Mouse (Mus musculus): ENCODE data around the gene Akap5. TPM values are rescaled to one million over a fixed set of nuclear protein-coding genes. Genes with fewer than 3 reads are reported as not detected.

Akap5 gene
- polyA plus RNA-seq, 1 experiment from 2014 or later, result 4.1 TPM

DNA sequence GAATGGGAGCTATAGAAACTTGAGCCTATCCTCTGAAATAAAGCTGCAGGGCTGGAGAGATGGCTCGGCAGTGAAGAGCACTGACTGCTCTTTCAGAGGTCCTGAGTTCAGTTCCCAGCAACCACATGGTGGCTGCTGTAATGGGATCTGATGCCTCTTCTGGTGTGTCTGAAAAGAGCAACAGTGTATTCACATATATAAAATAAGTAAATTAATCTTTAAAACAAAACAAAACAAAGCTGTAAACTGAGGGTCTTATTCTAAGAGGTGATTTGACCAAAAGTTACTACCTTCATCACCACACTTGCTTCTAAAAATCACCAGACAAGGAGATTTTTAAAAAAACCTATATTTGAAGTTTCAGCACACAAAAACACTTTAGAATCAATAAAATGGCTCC, 36.2 kb downstream of the Akap5 start:
- Histone ChIP-seq H3K9ac (no peak overlapping the region), H3K4me3 (replicated peaks) (no peak overlapping the region), H3K4me1 (peaks cover 4% of the 10 kb centered on the region; the same call in 1 of the 2 replicates), H3K27ac (no peak overlapping the region), H3K4me2 (no peak overlapping the region), H3K36me3 (no peaks in the 10 kb centered on the region), H3K27me3 (replicated peaks) (no peaks in the 10 kb centered on the region), H3K9me3 (no peaks in the 10 kb centered on the region)
- ATAC-seq (ENCODE audit: insufficient read depth, low FRiP score, low read depth), result no peak
- WGBS, result 70% methylated on average over 1 of the region's 1 CpGs

DNA sequence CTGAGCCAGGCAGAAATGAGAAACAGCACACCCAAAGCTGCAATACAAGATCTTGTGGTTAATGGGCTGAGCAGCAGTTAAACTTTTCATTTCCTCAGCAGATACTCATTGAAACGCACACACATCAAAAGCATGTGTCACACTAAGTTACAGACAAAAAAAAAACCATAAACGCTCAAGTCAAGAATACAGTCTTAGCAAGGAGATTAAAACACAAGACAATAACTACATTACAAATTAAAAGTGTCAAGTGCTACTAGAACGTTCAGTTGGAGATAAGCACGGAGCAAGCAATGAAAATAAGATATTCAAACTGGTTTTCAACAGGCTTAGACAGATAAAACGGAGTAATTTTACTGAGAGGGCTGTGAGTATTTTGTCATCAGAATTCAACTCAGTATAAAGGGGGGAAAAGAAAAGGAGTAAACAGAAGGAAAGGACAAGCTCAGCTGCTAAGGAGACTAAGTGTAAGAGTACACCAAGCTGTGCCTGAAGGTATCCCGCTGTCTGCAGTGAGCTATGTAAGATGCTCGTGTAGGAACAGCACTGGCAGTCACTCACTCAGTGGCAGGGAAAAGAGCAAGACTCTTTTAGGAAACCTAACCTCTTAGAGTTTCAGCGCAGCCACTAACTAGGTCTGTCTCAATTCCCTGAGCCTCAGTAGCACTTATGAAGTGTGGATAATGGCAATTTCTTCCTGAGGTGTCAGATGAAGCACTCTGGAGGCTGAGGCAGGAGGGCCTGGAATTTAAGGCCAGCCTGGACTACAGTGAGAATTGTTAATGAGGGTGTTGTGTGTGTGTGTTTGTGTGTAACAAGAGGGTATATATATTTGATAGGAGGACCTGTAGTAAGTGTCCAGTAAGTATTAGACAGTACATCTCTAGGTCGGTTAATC, 37.0 kb downstream of the Akap5 start:
- 61% methylated on average over 9 of the region's 9 CpGs for WGBS
- ATAC-seq (ENCODE audit: insufficient read depth, low FRiP score, low read depth), result no peak
- Histone ChIP-seq H3K9me3 (no peaks in the 10 kb centered on the region), H3K9ac (no peak overlapping the region), H3K27me3 (replicated peaks) (no peaks in the 10 kb centered on the region), H3K4me3 (replicated peaks) (no peak overlapping the region), H3K4me1 (peaks cover 4% of the 10 kb centered on the region; the same call in 1 of the 2 replicates), H3K36me3 (no peaks in the 10 kb centered on the region), H3K4me2 (no peak overlapping the region), H3K27ac (no peak overlapping the region)

DNA sequence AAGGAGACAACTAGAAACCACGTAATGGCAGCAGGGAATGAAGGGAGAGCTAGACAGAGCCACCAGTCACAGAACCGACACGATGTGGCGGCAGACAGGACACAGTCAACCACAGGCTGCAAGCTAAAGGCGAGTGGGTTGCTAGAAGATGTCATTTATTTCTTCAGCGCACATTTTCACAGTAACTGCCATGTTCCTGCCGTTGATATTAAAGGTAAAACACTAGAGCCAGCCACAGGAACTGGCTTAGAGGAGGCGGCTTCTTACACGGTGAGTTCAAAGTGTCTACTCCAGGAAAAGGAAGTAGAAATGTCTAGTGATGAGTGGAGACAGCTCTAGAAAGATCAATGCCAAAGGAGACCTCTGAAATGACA, 37.6 kb downstream of the Akap5 start:
- Histone ChIP-seq H3K36me3 (no peaks in the 10 kb centered on the region), H3K9me3 (no peaks in the 10 kb centered on the region), H3K27me3 (replicated peaks) (no peaks in the 10 kb centered on the region), H3K4me2 (no peak overlapping the region), H3K4me1 (peaks cover 6% of the 10 kb centered on the region), H3K27ac (no peak overlapping the region), H3K9ac (no peak overlapping the region), H3K4me3 (replicated peaks) (no peak overlapping the region)
- WGBS, result 78% methylated on average over 9 of the region's 9 CpGs
- no peak for ATAC-seq (ENCODE audit: insufficient read depth, low FRiP score, low read depth)

DNA sequence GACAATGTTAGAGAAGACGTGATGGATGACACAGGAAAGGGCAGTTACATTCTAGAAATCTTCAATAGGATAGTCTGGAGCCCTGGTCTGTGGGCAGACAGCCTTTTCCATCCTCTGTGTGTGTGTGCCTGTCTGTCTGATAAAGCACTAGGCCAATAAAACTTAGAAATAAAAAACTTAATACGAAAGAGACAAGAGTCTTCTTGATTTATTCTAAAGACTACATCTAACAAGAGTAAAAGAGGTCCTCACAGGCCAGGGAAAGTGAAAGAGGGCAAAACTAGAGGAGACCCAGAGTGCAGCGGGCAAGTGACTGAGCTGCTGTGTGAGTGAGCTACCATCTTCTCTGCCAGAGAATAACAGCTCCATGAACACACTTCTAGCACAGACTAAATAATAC, 41.6 kb downstream of the Akap5 start:
- no peaks in the 10 kb centered on the region for H3K9me3 ChIP-seq
- no peaks in the 10 kb centered on the region for H3K36me3 ChIP-seq
- ATAC-seq (ENCODE audit: insufficient read depth, low FRiP score, low read depth), result no peak
- peaks cover 21% of the 10 kb centered on the region for H3K4me1 ChIP-seq
- H3K4me2 ChIP-seq, result no peak overlapping the region
- WGBS, result 73% methylated on average over 3 of the region's 3 CpGs
- H3K27ac ChIP-seq, result no peak overlapping the region
- no peaks in the 10 kb centered on the region for H3K27me3 ChIP-seq (replicated peaks)
- no peak overlapping the region for H3K4me3 ChIP-seq (replicated peaks)
- H3K9ac ChIP-seq, result no peak overlapping the region

DNA sequence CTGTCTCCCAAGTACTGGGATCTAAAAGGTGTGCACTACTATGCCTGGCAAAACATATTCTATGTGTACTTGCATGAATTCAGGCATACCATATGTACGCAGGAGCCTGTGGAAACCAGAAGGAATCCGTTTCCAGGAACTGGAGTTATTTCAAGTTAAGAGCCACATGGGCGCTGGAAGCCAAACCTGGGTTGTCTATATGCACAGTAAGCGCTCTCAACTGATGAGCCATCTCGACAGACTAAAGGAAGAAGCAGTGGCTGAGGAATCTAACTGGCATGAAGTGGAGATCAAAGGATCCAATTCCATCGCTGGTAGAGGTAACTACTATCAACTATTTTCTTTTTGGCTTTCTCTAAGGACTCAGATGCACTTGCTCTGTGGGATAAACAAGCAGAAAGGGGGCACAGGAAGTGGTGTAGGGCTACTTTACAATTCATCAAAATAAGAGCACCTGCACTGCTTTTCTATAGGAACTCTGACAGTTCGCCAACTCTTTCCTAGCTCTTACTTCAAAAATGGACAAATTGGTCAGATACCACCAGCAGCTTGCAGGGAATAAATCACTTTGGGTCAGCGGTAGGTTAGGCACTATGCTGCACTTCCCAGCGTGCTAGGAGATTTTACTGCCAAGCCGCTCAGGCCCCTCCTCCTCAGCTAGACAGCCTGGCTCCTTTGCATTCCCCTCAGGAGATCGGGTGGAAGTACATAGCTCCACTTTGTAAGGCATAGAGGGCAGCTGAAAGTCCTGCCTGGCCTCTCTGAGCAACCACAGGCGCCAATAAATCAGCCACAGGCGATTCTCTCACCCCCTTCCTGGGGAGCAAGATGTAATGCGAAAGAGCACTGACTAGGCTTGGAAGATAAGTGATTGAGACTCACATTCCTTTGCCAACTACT, 42.7 kb downstream of the Akap5 start:
- no peak overlapping the region for H3K9ac ChIP-seq
- ATAC-seq (ENCODE audit: insufficient read depth, low FRiP score, low read depth), result no peak
- H3K4me3 ChIP-seq (replicated peaks), result peak overlapping the region; percentile 87
- H3K27ac ChIP-seq, result no peak overlapping the region
- H3K4me1 ChIP-seq, result peaks cover 27% of the 10 kb centered on the region
- no peaks in the 10 kb centered on the region for H3K9me3 ChIP-seq
- no peaks in the 10 kb centered on the region for H3K36me3 ChIP-seq
- WGBS, result 21% methylated on average over 14 of the region's 14 CpGs
- no peaks in the 10 kb centered on the region for H3K27me3 ChIP-seq (replicated peaks)
- H3K4me2 ChIP-seq, result peak overlapping the region; percentile 85

DNA sequence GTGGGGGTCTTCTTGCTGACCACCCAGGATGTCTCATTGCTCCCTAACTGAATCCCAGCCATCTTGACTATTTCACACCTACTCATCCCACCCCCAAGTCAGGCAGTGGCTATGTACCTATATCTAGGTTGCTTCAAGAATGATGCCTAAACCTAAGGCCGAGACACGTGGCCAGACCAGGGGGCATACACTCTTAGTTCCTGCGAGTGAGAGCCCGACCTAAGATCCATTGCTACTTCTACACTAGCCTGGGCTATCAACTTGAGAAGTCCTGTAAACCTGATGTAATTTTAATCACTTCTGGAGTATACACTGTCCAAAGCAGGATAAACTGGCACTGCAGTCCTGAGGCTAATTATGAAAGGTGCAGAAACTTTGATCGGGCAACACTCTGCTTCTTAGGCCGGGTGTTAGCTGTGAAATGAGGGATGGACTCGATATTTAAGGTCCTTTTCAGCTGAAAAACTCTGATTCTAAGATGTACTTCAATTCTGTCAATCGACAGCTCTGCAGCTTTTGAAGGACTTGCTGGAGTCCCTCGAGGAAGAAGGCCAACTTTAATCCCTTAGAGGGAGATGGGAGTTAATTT, 43.6 kb downstream of the Akap5 start:
- Histone ChIP-seq H3K9ac (peak overlapping the region; percentile 99; the same call in 1 of the 2 replicates), H3K4me3 (replicated peaks) (peak overlapping the region; percentile 87), H3K4me2 (peak overlapping the region; percentile 85), H3K27ac (peak overlapping the region; percentile 100), H3K4me1 (peaks cover 35% of the 10 kb centered on the region), H3K27me3 (replicated peaks) (no peaks in the 10 kb centered on the region), H3K36me3 (no peaks in the 10 kb centered on the region), H3K9me3 (no peaks in the 10 kb centered on the region)
- no peak for ATAC-seq (ENCODE audit: insufficient read depth, low FRiP score, low read depth)
- 12% methylated on average over 9 of the region's 9 CpGs for WGBS

DNA sequence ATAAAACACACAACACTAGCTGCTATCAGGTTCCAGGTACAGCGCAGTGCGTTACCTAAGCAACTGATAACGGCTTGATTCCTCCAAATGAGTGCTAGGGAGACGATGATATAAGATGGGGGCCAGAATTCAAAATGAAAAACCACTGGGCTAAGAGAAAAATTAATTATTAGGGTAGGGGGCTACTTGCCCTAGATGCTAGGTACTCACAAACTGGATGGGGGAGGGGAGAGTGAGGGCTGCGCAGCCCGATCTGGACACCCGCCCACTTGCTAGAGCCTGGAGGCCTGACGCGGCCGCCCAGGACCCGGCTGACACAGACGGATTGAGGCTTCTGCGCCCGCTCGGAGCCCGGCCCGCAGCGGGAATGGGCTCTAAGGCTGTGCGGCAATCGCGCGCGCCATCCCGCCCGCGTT, 44.1 kb downstream of the Akap5 start:
- Histone ChIP-seq H3K36me3 (no peaks in the 10 kb centered on the region), H3K27ac (peak overlapping the region; percentile 100), H3K4me3 (replicated peaks) (peak overlapping the region; percentile 87), H3K9me3 (no peaks in the 10 kb centered on the region), H3K27me3 (replicated peaks) (no peaks in the 10 kb centered on the region), H3K4me2 (peak overlapping the region; percentile 85), H3K9ac (peak overlapping the region; percentile 99), H3K4me1 (peaks cover 35% of the 10 kb centered on the region)
- under 1% methylated on average over 26 of the region's 26 CpGs for WGBS
- ATAC-seq (ENCODE audit: insufficient read depth, low FRiP score, low read depth), result peak; percentile 12

DNA sequence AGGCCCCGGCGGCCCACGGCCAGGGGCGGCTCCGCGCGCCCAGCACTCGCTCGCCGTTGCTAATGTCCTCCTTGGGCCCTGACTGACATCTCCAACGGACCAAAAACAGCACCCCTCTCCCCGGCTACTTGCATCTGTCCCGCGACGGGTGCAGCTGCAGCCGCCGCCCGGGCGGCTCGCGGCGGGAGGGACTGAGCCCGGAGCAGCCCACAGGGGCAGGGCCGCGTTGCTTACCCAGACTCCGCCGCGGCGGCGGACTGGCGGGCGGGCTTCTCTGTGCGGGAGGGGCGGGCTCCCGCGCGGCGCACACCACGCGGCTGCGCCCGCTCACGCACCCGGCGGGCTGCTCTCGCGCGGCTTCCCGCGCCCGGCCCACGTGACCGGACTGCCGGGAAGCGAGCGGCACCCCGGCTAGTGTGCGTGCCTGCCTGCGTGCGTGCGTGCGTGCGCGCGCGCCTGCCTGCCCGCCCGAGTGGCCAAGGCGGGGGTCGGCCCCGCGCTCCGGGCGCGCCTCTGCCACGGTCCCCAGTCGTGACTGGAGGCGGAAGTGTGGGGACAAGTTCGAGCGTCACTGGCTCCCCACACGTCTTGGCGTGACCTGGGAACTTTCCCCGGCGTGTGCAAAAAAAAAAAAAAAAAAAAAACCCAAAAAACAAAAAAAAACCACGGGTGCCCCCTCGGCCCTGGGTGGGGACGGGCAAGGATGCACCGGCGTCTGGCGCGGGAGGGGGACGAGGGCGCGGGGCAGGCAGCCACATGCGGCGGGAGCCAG, 44.7 kb downstream of the Akap5 start, which contains the start of gene Zbtb25:
Gene Zbtb25 (minus strand): TSS at position 397 of the 772 bp plus-strand sequence.
- peak within 1 kb of the TSS; percentile 100 for H3K27ac ChIP-seq
- under 1% methylated on average over 91 of the region's 96 CpGs for WGBS
- H3K4me3 ChIP-seq (replicated peaks), result peak within 1 kb of the TSS; percentile 87
- H3K27me3 ChIP-seq (replicated peaks), result no peaks in the 10 kb centered on the region
- peak within 1 kb of the TSS; percentile 85 for H3K4me2 ChIP-seq
- H3K9ac ChIP-seq, result peak within 1 kb of the TSS; percentile 99
- no peaks in the 10 kb centered on the region for H3K36me3 ChIP-seq
- H3K9me3 ChIP-seq, result no peaks in the 10 kb centered on the region
- peak; percentile 79 for ATAC-seq (ENCODE audit: insufficient read depth, low FRiP score, low read depth)
- H3K4me1 ChIP-seq, result peaks cover 38% of the 10 kb centered on the region

DNA sequence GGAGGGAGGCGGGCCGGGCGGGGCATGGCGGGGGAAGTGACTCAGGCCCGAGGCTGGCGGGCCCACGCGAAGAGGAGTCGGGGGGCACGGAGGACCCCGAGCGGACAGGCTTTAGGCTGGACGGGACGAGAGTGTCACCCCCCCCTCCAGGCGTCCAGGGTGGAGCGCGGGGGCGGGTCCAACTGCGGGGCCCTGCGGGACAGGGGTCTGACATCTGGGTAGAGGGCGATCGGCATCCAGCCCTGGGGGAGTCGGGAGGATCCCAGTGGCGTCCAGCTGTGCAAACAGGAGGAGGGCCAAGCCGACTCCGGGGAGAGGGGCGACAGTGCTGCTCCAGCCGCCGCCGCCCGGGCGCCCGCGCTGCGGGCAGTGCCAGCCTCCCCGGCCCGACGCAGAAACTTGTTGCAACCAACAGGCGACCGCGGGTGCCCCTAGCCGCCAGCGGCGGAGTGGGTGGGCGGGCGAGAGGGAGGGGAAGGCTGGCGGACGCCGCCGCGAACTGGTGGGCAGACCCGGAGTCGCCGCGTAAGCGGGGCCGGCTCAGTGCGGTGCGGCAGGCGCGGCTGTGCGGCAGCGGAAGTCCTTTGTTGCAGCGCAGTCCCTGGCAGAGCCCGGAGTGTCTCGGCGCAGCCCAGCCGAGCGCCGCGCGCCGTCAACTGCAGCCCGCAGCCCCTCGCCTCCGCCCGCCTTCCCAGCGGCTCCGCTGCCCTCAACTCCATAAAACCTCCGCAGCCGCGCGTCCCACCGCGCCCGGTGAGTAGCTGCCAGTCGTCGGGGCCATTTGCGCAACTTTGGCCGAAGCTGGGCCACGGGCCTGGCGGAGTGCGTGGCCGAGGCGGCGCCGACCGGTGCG, 45.5 kb downstream of the Akap5 start, which contains the start of gene Zbtb1:
Gene Zbtb1 (plus strand): TSS at position 289 of the 853 bp plus-strand sequence.
- peak within 1 kb of the TSS; percentile 100 for H3K27ac ChIP-seq
- peaks cover 37% of the 10 kb centered on the region for H3K4me1 ChIP-seq
- WGBS, result under 1% methylated on average over 87 of the region's 99 CpGs
- H3K9ac ChIP-seq, result peak within 1 kb of the TSS; percentile 99
- no peaks in the 10 kb centered on the region for H3K36me3 ChIP-seq
- H3K4me2 ChIP-seq, result peak within 1 kb of the TSS; percentile 85
- H3K27me3 ChIP-seq (replicated peaks), result no peaks in the 10 kb centered on the region
- peak within 1 kb of the TSS; percentile 87 for H3K4me3 ChIP-seq (replicated peaks)
- peak; percentile 61 for ATAC-seq (ENCODE audit: insufficient read depth, low FRiP score, low read depth)
- no peaks in the 10 kb centered on the region for H3K9me3 ChIP-seq

DNA sequence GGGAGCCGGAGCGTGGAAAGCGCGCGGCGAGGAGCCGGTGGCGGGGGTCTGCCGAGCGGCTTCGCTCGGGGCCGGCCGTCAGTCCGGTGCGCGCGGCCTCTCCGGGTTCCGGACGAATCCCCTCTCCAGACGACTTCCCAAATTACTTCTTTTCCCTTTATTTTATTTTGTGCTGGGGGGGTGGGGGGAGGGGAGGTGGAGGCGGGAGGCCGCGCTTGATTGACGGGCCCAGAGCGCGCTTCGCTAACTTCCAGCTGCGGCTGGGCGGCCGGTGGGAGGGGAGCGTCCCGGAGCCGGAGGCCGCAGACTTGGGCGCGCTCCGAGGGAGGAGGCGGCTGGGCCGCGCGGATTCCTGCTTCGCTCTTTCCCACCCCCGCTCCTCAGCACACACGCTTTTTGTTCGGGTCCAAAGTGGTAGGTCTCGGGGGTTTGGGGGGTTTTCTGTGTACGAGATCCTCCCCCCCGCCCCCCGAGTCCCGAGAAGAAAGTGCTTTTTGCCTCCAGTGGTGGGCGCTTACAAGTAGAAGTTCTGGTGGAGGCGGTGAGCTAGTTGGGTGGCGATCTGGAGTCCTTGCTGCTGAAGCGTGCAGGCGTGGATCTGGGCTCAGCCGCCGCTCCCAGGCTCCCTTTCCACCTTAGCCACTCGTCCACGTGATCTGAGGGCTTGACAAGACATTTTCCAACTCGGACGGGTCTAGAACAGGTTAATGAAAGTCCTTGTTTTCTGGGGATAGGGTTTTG, 46.3 kb downstream of the Akap5 start:
- Histone ChIP-seq H3K4me2 (peak overlapping the region; percentile 85), H3K27me3 (replicated peaks) (no peaks in the 10 kb centered on the region), H3K4me1 (peaks cover 34% of the 10 kb centered on the region), H3K4me3 (replicated peaks) (peak overlapping the region; percentile 87), H3K9ac (peak overlapping the region; percentile 99), H3K36me3 (no peaks in the 10 kb centered on the region), H3K9me3 (no peaks in the 10 kb centered on the region), H3K27ac (peak overlapping the region; percentile 100)
- ATAC-seq (ENCODE audit: insufficient read depth, low FRiP score, low read depth), result peak; percentile 66
- WGBS, result under 1% methylated on average over 61 of the region's 63 CpGs

Data from stomach, embryonic 15.5 days (tissue).